Mouse (Mus musculus) brain, adult 2 months (tissue): ENCODE results near the gene Syngr4.
"Not testable (repeated sequence)": the region's sequence is repeated elsewhere in the genome, so short reads cannot be mapped to it uniquely, and the experiment has no call there.

Source experiments
- DNase-seq: peaks from one replicate; pipeline ENCODE4 v3.0.0; 2011; ENCODE audit warnings: low read depth, low spot score

Gene Syngr4

DNA sequence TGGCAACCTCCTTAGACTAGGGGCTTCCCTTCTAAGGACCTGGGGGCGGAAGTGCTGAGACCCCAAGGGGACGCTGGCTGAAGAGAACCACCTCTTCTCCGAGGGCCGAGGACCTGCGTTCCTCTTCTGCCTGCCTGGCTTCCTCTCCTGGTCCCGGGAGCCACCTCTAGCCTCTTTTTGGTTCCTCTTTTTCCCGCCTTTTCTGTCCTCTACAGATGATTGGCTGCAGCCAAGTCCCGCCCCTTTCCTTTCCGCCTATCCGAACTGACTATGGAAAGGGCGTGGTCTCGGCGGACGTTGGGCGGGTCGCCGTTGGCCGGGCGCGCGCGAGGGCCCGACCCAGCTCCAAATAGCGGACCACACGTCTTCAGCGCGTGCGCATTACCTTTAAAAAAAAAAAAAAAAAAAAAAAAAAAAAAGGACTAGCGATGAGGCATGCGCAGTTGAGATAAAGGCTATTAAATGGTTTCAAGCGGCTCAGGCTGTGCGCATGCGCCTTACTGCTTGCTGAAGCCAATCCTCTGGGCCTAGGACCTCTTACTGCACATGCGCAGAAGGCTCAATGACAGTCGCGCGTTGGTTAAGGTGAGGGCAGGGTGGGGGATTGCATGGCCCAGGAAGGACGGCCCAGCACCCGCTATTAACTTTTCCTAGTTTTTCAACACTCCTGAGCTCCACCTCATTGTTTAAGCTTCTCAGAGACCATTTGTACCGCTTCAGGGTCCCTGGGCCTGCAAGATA, at the start of gene Syngr4, which contains the start of gene Tmem143:
Gene Syngr4, minus strand, starts transcription at position 198 of the 741 bp plus-strand sequence.
Gene Tmem143, plus strand, starts transcription at position 425 of the 741 bp plus-strand sequence.
- DNase-seq: peak; percentile 99

DNA sequence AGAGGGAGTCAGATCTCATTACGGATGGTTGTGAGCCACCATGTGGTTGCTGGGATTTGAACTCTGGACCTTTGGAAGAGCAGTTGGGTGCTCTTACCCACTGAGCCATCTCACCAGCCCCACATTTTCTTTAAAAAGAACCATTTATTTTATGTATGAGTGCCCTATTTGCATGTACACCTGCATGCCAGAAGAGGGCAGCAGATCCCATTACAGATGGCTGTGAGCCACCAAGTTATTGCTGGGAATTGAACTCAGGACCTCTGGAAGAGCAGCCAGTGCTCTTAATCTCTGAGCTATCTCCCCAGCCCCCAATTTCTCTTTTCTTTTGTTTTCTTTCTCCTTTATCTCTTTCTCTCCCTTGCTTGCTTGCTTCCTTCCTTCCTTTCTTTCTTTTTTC, 46.8 kb upstream of the Syngr4 start:
- DNase-seq: not testable (repeated sequence)

DNA sequence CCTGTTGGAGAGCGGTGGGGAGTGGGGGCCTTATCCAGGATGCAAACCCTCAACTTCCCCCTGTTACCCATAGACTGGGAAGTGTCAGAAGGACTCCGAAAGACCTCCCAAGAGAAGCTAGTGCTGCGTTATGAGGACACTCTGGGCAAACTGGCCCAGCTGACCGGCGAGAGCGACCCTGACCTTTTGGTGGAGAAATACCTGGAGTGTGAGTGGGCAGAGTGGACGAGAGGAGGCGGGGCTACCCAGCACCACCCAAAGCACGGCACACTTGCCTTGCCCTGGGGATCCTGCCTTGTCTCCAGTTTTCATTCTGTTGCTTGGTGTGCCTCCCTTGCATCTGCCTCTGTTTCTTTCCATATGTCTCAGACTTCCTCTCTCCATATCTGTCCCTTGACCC, 45.5 kb upstream of the Syngr4 start:
- no peak for DNase-seq

DNA sequence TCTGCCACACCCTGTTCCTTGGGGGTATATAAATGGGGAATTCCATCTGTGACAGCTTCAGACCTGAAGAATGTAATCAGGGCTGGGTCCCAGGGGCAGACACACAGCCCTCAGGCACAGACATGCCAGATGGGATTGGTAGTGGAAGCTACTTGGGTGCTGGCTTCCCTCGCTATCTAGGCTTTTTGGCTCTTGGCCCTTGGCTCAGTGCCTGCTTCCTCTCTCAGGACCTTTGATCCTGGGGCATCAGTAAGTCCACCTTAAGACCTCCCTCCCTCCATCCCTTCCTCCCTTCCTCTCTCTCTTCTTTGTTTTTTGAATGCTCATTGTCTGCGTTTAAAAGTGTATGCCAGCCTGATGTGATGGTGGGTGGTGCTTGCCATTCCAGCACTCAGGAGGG, 43.3 kb upstream of the Syngr4 start:
- DNase-seq: no peak

DNA sequence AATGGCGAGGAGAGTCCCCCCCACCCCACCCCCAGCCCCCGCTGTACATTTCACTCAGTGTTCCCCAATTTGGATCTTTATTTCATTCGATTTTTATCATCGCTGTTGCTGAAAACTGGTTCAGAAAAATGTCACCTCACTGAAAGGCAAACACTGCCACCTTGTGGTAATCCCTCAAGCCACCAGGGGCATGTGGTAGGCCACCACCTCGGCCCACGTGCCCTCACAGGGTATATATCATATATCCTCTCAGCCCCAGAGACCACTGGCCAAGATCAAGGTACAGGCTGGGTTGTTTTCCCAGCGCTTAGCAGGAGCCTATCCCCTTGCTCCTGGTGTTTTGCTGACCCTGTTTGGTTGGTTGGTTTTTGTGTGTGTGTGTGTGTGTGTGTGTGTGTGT, 38.6 kb upstream of the Syngr4 start:
- peak; percentile 82 for DNase-seq

DNA sequence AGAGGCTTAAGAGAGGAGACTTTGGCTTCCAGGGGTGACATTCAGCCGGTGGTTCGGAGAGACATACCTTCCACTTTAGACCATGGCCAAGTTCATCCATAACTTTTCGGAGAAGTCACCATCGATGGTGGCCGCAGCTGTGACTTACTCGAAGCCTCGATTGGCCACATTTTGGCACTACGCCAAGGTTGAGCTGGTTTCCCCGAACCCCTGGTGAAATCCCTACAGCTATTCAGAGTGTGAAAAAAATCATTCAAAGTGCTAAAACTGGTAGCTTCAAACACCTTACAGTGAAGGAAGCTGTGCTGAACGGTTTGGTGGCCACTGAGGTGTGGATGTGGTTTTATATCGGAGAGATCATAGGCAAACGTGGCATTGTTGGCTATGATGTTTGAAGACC, 37.3 kb upstream of the Syngr4 start:
- not testable (repeated sequence) for DNase-seq

DNA sequence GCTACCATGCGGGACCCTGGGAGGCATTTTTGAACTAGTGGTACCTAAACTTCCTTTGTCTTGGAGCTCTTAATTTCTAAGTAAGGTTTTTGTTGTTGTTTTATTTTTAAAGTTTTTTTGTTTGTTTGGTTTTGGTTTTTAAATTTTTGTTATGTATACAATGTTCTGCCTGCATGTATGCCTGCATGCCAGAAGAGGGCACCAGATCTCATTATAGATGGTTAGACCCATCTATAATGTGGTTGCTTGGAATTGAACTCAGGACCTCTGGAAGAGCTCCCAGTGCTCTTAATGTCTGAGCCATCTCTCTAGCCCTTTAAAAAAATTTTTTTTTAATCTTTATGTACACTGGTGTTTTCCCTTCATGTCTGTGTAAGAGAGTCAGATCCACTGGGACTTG, 33.2 kb upstream of the Syngr4 start:
- no peak for DNase-seq

DNA sequence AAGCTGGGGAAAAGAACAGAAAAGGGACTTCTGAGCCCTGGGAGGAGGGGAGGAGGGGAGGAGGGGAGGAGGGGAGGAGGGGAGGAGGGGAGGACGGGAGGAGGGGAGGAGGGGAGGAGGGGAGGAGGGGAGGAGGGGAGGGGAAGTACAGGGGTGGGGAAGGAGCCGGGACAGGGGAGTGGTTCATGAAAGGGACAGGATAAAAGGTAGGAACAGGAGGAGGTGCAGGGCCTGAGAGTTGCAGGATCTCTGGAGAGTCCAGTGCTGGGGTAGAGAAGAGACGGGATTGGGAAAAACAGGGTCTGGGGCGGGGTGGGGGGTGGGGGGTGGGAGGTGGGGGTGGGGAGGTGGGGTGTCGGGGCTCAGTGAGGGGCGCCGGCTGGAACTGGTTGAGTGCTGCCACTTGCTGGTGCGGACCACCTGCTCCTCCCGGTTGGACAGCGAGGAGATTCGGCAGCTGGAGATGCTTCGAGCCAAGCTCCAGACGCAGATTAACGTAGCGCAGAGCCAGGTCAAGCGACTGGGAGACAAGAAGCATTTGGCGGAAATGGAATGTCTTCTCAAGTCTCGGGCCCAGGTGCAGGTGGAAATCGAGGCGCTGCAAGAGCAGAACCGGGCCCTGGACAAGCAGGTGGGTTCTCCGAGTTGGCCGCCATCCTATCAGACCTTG, 32.2 kb upstream of the Syngr4 start:
- DNase-seq: no peak

DNA sequence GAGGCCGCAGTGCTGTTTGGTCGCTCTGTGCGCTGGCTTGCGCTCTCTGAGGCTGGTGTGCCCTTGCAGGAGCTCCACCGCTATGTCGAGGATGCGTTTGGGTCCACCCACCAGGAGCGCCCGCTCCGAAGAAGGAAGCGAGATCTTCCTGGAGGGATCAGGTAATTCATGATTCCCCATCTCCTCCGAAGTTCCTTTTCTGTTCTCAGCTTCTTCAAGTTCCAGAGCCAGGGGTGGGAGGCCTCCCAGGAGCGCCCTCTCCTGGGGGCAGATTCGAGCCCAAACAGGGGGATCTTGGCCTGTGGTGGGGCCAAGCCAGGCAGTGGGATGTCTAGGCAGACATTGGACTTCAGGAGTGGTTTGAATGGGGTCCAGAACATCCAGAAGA, 27.9 kb upstream of the Syngr4 start:
- DNase-seq: no peak

DNA sequence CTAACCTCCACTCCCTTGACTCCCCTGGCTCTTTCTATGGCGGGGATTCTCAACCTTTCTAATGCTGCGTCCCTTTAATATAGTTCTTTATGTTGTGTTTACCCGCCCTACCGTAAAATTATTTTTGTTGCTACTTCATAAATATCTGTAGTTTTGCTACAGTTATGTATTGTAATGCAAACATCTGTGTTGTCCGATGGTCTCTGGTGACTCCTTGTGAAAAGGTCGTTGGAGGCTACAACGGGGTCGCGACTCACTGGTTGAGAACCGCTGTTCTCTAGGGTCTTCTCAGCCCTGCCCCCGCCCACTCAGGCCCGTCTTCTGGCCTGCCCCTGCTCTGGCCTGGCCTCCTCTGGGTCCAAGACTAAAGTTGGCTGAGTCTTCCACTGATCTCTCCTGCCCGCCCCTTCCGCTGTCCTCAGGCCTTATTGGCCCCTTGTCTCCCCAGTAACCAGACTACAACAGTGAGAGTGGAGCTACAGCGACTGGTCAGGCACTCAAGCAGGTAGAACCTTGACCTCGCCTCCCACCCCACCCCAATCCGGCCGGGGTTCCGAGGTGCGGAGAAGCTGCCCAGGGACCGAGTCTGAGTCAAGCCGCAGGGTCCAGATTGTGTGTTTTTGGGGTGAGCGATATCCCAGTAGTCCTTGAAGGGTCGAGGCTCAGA, 27.4 kb upstream of the Syngr4 start, which contains the start of gene Ccdc114:
Gene Ccdc114, plus strand, starts transcription at position 311 of the 667 bp plus-strand sequence.
- peak; percentile 42 for DNase-seq

DNA sequence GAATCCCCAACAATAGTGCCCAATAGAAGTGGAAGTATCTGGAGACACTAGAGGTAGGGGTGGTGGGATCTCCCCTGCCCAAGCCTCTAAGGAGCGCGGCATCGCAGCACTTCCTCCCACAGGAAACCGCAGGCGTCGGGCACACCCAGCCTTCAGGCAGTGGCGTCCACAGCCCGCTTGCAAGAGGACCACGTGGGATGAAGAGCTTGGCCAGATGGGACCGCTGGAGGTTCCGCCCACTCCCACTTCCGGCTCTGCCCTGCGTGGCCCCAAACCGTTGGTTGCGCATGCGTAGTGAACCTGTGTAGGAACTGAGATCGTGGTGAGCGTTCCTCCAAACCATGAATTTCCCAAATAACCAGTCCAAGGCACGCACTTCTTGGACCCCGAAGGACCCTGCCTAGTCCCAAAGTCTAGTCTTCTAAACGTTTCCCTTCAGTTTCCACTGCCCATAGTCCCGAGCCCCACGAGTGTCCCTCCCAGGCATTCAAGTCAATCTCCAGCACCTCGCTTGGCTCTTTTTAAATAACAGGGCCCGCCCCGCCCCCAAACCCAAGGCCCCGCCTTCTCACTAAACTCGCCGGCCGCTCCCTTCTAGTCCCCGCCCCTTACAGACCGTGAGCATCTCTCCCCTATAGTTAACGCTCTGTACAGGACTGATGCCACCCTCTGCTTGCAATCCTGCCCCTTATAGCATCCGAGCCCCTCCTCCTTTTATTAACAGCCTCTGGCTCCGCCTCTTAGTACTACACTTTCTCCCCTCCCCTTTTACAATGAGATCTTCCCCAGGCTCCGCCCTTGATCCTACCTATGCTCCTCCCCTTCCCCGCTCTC, 26.6 kb upstream of the Syngr4 start:
- DNase-seq: peak; percentile 98

DNA sequence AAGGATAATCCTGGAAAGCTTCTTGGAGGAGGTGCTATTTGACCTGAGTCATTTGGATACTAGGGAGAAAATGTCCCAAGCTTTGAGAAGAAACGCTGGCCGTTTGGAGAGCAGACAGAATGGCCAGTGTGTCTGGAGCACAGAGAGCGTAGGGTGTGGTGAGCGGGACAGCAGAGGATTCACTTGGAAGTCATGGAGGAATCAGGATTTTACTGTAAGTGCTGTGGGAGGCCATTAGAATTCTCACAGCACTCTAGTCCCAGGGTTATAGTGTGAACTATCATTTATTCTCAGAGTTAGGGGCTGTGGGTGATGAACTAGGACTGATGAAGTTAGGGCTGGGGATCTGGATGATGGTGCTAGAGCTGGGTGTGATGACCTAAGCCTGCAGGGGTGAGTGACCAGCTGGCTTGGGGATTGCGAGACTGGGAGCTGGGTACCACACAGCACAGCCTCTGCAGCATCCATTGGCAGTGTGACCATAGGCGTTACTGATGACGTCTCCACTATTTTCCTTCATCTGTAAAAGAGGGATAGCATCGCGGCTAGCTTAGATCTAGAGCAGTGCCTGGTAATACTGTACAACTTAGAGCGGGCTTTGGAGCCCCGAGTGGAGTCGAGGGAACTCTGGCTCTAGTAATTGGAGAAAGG, 25.6 kb upstream of the Syngr4 start:
- no peak for DNase-seq

DNA sequence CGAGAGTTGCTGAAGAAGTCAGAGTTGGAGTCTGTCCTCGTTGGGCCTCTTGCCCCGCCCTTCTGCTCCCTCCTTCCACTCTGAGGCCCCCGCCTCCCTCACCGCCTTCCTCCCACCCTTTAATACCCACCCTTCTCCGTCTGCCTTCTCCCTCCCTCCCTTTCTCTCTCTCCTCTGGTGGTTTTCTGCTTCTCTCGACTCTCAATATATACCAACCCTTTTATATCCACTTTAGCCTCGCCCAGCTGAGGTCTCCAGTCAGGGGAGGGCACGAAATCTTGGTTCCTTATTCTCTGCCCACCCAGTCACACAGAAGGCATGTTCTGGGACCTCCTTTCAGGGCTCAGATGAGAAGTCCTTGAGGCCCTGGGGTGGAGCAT, 24.7 kb upstream of the Syngr4 start, which contains the start of gene Emp3:
Gene Emp3, minus strand, starts transcription at position 163 of the 380 bp plus-strand sequence.
- no peak for DNase-seq

DNA sequence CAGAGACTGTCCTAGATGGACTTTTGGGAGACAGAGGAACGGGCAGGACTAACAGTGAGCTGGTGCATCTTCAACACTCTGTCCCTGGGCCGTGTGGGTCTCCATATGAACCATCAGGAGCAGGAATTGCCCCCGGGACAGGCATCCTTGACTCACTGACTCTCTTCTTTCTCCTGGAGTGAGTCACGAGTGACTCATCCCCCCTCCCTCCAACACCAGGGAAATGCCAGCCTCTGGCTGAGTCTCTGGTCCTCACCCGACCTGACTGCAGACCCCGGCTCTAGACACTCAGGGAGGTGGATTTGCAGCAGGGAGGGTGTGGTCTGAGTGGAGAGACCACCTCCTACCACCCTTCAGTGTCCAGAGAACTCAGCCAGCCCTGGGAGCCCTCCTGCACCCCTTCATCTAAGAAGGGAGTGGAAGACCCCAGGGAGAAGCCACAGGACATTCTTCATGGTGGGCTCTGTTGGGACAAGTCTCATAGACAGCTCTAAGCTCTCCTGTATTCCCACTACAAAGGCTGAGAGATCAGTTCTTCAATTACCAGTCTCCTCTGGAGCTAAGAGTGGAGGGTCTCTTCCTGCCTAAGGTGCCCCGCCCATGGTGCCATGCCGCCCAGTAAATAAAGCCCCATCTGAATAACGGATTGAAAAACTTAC, 24.2 kb upstream of the Syngr4 start:
- DNase-seq: peak; percentile 75

DNA sequence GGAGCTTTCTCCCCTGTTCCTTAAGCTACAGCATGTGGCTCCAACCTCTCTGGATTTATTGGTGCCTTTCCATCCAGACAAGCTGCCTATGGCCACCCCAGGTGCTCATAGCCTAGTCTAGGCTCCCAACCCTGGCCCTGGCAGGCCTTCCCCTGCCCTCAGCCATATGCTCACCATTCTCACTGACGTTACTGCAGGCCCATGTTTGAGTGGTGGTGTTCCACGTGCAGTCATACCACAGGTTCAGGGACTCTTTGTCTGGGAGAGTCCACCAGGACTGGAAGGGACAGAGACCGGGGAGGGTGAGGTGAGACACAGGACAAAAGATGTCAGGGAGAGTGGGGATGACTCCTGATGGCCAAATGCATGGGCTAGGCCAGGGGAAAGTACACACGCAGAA, 23.2 kb upstream of the Syngr4 start:
- DNase-seq: no peak

DNA sequence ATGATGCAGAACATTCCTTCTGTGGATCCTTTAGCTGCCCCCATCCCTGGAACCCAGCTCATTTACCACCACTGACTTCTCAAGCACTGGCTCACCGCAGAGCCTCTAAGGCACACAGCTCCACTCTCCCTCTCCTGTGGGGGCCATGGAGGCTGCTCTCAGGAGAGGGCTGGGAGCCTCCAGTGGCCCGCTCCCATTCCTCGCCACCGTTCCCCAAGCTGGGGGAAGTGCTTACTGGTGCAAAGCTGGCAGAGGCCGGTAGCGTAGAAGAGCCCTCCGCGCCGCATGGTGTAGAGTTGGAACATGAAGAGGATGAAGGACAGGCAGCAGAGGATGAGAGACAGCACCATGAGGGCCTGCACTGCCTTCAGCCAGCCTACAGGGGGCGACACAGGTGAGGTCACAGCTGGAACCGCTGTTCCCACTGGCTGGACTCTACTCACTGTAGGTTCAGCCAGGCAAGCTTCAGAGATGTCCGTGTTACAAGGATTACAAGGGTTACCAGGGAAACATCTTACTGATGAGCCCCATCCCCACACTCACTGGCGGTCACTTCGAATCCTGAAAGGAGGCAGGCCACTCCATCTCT, 22.7 kb upstream of the Syngr4 start:
- DNase-seq: no peak

DNA sequence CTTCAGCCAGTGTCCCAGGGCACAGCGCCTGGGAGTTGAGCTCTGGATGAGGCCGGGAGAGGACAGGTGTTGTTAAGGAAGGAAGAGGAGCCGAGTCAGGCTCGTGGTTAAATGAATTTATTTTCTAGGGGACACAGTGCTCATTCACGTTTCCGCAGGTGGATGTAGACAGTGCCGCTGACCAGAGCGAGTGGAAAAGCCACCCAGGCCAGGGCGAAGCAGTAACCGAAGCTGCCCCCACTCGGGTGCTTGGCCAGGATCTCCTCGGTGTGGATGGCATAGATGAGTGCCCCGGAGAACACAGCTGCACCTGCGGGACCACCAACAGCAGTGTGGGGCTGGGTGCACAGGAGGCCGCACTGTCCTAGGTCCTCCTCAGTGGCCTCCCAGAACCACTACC, 21.4 kb upstream of the Syngr4 start:
- no peak for DNase-seq

DNA sequence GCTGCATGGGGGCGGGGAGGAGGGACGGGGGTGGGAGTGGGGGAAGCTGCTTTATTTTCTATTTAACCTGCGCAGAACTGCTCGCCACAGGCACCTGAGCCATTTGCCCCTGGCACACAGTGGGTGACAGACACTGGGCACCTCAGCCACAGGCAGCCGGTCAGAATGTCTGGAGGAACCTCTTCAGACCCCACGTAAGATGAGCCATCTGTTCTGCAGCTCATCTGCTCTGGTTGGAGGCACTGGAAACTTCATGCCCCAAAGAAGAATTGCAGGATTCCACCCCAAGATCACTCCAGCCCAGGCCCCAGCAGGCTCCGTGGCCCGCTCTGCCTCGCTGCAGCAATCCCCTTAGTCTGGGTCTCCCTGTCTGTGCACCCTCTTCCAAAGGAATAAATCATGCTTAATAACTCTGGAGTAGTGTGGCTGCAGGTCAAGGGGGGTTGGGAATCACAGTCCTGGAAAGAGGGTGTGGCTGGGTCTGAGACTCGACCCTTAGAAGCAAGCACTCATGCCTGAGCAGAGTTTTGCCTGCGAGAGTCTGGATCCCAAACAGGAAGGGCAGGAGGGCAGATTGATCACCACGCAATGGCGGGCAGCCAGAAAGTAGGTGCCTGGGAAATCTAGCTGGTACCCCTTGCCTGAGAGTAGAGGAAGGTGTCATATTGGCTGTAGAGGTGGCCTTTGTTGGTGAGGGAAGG, 20.6 kb upstream of the Syngr4 start:
- DNase-seq: no peak
